Mouse (Mus musculus): ENCODE results near the gene Necap2.

The Necap2 gene

GRCm38 (mm10) chr4:141074109-141074508 is 4.0 kb downstream of the Necap2 start:
- no peak for DNase-seq (ENCODE audit: low read depth, low spot score)

- DNase-seq (ENCODE audit: low read depth, low spot score): no peak
Observed at GRCm38 (mm10) chr4:141073661-141074060, 4.5 kb downstream of the Necap2 start.

GRCm38 (mm10) chr4:141072502-141072901 is 5.7 kb downstream of the Necap2 start:
- no peak for DNase-seq (ENCODE audit: low read depth, low spot score)

GRCm38 (mm10) chr4:141069731-141070130 is 8.4 kb downstream of the Necap2 start:
- DNase-seq (ENCODE audit: low read depth, low spot score): no peak

GRCm38 (mm10) chr4:141068655-141069054 is 9.5 kb downstream of the Necap2 start:
- no peak for DNase-seq (ENCODE audit: low read depth, low spot score)

- no peak for DNase-seq (ENCODE audit: low read depth, low spot score)
Observed at GRCm38 (mm10) chr4:141067516-141068046, 10.6 kb downstream of the Necap2 start.

- DNase-seq (ENCODE audit: low read depth, low spot score): no peak
Observed at GRCm38 (mm10) chr4:141066709-141067515, 11.2 kb downstream of the Necap2 start.

- DNase-seq (ENCODE audit: low read depth, low spot score): peak; percentile 77
Observed at GRCm38 (mm10) chr4:141065123-141065522, 13.0 kb downstream of the Necap2 start.

- DNase-seq (ENCODE audit: low read depth, low spot score): no peak
Observed at GRCm38 (mm10) chr4:141064104-141064659, 14.0 kb downstream of the Necap2 start.

GRCm38 (mm10) chr4:141060426-141061301 is 17.5 kb downstream of the Necap2 start, which contains the start of gene Crocc:
Gene Crocc (minus strand): TSS chr4:141060550.
- DNase-seq (ENCODE audit: low read depth, low spot score): peak; percentile 99

GRCm38 (mm10) chr4:141059616-141060425 is 18.3 kb downstream of the Necap2 start:
- DNase-seq (ENCODE audit: low read depth, low spot score): no peak

- no peak for DNase-seq (ENCODE audit: low read depth, low spot score)
Observed at GRCm38 (mm10) chr4:141058835-141059234, 19.3 kb downstream of the Necap2 start.

- no peak for DNase-seq (ENCODE audit: low read depth, low spot score)
Observed at GRCm38 (mm10) chr4:141056970-141057369, 21.2 kb downstream of the Necap2 start.

GRCm38 (mm10) chr4:141053568-141054161 is 24.5 kb downstream of the Necap2 start:
- no peak for DNase-seq (ENCODE audit: low read depth, low spot score)

- no peak for DNase-seq (ENCODE audit: low read depth, low spot score)
Observed at GRCm38 (mm10) chr4:141053138-141053537, 25.0 kb downstream of the Necap2 start.

GRCm38 (mm10) chr4:141052442-141052841 is 25.7 kb downstream of the Necap2 start:
- no peak for DNase-seq (ENCODE audit: low read depth, low spot score)

- no peak for DNase-seq (ENCODE audit: low read depth, low spot score)
Observed at GRCm38 (mm10) chr4:141049476-141049835, 28.7 kb downstream of the Necap2 start.

GRCm38 (mm10) chr4:141048810-141049475 is 29.2 kb downstream of the Necap2 start:
- no peak for DNase-seq (ENCODE audit: low read depth, low spot score)

- DNase-seq (ENCODE audit: low read depth, low spot score): peak; percentile 51
Observed at GRCm38 (mm10) chr4:141044816-141045215, 33.3 kb downstream of the Necap2 start.

- DNase-seq (ENCODE audit: low read depth, low spot score): no peak
Observed at GRCm38 (mm10) chr4:141041117-141041516, 37.0 kb downstream of the Necap2 start.

All from embryo, embryonic 11.5 days (tissue).